Mouse (Mus musculus) myocyte (in vitro differentiated cells): ENCODE data around the gene Ppara. TPM values are rescaled to one million over a fixed set of nuclear protein-coding genes. Genes with fewer than 3 reads are reported as not detected.

Source experiments
- H3K27me3 ChIP-seq: one replicate; pipeline ENCODE4 v1.6.1; 2011; ENCODE audit not compliant: control insufficient read depth, insufficient read depth, insufficient read length
- H3K36me3 ChIP-seq: one replicate; pipeline ENCODE4 v1.6.1; 2011; ENCODE audit not compliant: control insufficient read depth, insufficient read depth
- H3K4me2 ChIP-seq: one replicate; pipeline ENCODE4 v1.6.1; 2011; ENCODE audit warnings: low read depth, control low read depth
- H3K4me3 ChIP-seq: one replicate; pipeline ENCODE4 v1.5.1; 2011; ENCODE audit warnings: mild to moderate bottlenecking, control low read depth, moderate library complexity
- H3K79me2 ChIP-seq: one replicate; pipeline ENCODE4 v1.6.1; 2011; ENCODE audit not compliant: control insufficient read depth, insufficient read depth
- H3ac ChIP-seq: one replicate; pipeline ENCODE4 v1.6.1; 2011; ENCODE audit not compliant: control insufficient read depth, insufficient read length
- CEBPB ChIP-seq: IDR thresholded peaks from 2 replicates; pipeline ENCODE4 v1.6.1; 2011; ENCODE audit warnings: mild to moderate bottlenecking, moderate library complexity; ENCODE audit not compliant: poor library complexity, insufficient read depth, severe bottlenecking
- E2F4 ChIP-seq: IDR thresholded peaks from one replicate; pipeline ENCODE4 v1.6.1; 2011; ENCODE audit warnings: mild to moderate bottlenecking, control low read depth, moderate library complexity; ENCODE audit not compliant: insufficient read depth
- MAX ChIP-seq: IDR thresholded peaks from one replicate; pipeline ENCODE4 v1.6.1; 2011; ENCODE audit warnings: low read depth, mild to moderate bottlenecking, control low read depth
- MYOD1 ChIP-seq, 3 experiments: IDR thresholded peaks; one replicate each; pipeline ENCODE4 v1.6.1; 2011; ENCODE audit warnings: control low read depth in 2 of 3, low read depth in 2 of 3, mild to moderate bottlenecking in 2 of 3, moderate library complexity in 1 of 3; ENCODE audit not compliant: insufficient read length in 2 of 3, control insufficient read depth in 1 of 3
- MYOG ChIP-seq, 3 experiments: IDR thresholded peaks; one replicate each; pipeline ENCODE4 v1.6.1; 2011; ENCODE audit warnings: control low read depth in 2 of 3, low read depth in 2 of 3, mild to moderate bottlenecking in 2 of 3; ENCODE audit not compliant: insufficient read length in 2 of 3, control insufficient read depth in 1 of 3, insufficient read depth in 1 of 3
- POLR2A ChIP-seq: IDR thresholded peaks from one replicate; pipeline ENCODE4 v1.6.1; 2011; ENCODE audit warnings: low read depth, mild to moderate bottlenecking, control low read depth, moderate library complexity; ENCODE audit not compliant: insufficient read length
- POLR2AphosphoS2 ChIP-seq: IDR thresholded peaks from one replicate; pipeline ENCODE4 v1.6.1; 2011; ENCODE audit warnings: low read depth, control low read depth; ENCODE audit not compliant: insufficient read length
- REST ChIP-seq: IDR thresholded peaks from one replicate; pipeline ENCODE4 v1.6.1; 2011; ENCODE audit warnings: mild to moderate bottlenecking, control low read depth, moderate library complexity; ENCODE audit not compliant: insufficient read depth, insufficient read length
- SRF ChIP-seq: IDR thresholded peaks from one replicate; pipeline ENCODE4 v1.6.1; 2011; ENCODE audit warnings: low read depth; ENCODE audit not compliant: control insufficient read depth, insufficient read length
- TCF12 ChIP-seq: IDR thresholded peaks from one replicate; pipeline ENCODE4 v1.6.1; 2011; ENCODE audit warnings: mild to moderate bottlenecking, control low read depth; ENCODE audit not compliant: poor library complexity, insufficient read depth, severe bottlenecking
- TCF3 ChIP-seq: IDR thresholded peaks from one replicate; pipeline ENCODE4 v1.6.1; 2011; ENCODE audit warnings: low read depth, control low read depth; ENCODE audit not compliant: insufficient read length
- USF1 ChIP-seq: IDR thresholded peaks from one replicate; pipeline ENCODE4 v1.6.1; 2011; ENCODE audit warnings: low read depth, mild to moderate bottlenecking, control low read depth, moderate library complexity
- polyA plus RNA-seq: library from polyadenylated mRNA; unstranded; fragments of >200 nt; fragmentation: generic; extraction: Trizol; gene quantifications from one replicate; pipeline ENCODE4 v1.2.1, GENCODE M21; 2012; ENCODE audit warnings: missing spikeins

The Ppara gene
- polyA plus RNA-seq, 1 experiment: 0.12 TPM

- peaks cover 100% of the 10 kb centered on the region for H3K79me2 ChIP-seq
- no peak overlapping the region for H3K4me3 ChIP-seq
- TF ChIP-seq MYOG (IDR thresholded peaks at IDR 0.05; ENCODE audit: control insufficient read depth in 1 of 3, insufficient read depth in 1 of 3, insufficient read length in 2 of 3, low read depth in 2 of 3): peak in 1 of 3 experiments; percentile 13
- no peak for TF ChIP-seq SRF
- peak; percentile 45 for TF ChIP-seq POLR2A
- TF ChIP-seq POLR2AphosphoS2: peak; percentile 45
- TF ChIP-seq USF1: no peak
- H3K4me2 ChIP-seq: no peak overlapping the region
- no peak overlapping the region for H3ac ChIP-seq
- H3K27me3 ChIP-seq: no peaks in the 10 kb centered on the region
- peaks cover 85% of the 10 kb centered on the region for H3K36me3 ChIP-seq
These were observed 44.7 kb upstream of the Ppara start for GRCm38 (mm10) chr15:85690058-85690457.

GRCm38 (mm10) chr15:85690875-85691274, 43.9 kb upstream of the Ppara start:
- no peak overlapping the region for H3ac ChIP-seq
- TF ChIP-seq POLR2A (peak; percentile 37), POLR2AphosphoS2 (peak; percentile 58), TCF3 (no peak)
- H3K36me3 ChIP-seq: peaks cover 85% of the 10 kb centered on the region
- no peaks in the 10 kb centered on the region for H3K27me3 ChIP-seq
- H3K4me2 ChIP-seq: no peak overlapping the region
- H3K79me2 ChIP-seq: peaks cover 100% of the 10 kb centered on the region
- H3K4me3 ChIP-seq: no peak overlapping the region

- no peak overlapping the region for H3K4me3 ChIP-seq
- H3ac ChIP-seq: no peak overlapping the region
- H3K27me3 ChIP-seq: no peaks in the 10 kb centered on the region
- no peak for TF ChIP-seq TCF12
- TF ChIP-seq MYOG (IDR thresholded peaks at IDR 0.05; ENCODE audit: control insufficient read depth in 1 of 3, insufficient read depth in 1 of 3, insufficient read length in 2 of 3, low read depth in 2 of 3): no peak
- no peak for TF ChIP-seq SRF
- no peak for TF ChIP-seq MAX
- TF ChIP-seq MYOD1 (IDR thresholded peaks at IDR 0.05; ENCODE audit: control insufficient read depth in 1 of 3, insufficient read length in 2 of 3, low read depth in 2 of 3): no peak
- no peak for TF ChIP-seq CEBPB
- peak; percentile 6 for TF ChIP-seq POLR2A
- no peak for TF ChIP-seq E2F4
- TF ChIP-seq USF1: no peak
- no peak for TF ChIP-seq TCF3
- no peak for TF ChIP-seq REST
- peak; percentile 36 for TF ChIP-seq POLR2AphosphoS2
- H3K36me3 ChIP-seq: peaks cover 93% of the 10 kb centered on the region
- H3K79me2 ChIP-seq: peaks cover 96% of the 10 kb centered on the region
- H3K4me2 ChIP-seq: no peak overlapping the region
These were observed 41.7 kb upstream of the Ppara start for GRCm38 (mm10) chr15:85693115-85693514.

- H3K27me3 ChIP-seq: no peaks in the 10 kb centered on the region
- H3K4me3 ChIP-seq: no peak overlapping the region
- TF ChIP-seq SRF: no peak
- no peak for TF ChIP-seq USF1
- TF ChIP-seq TCF12: no peak
- TF ChIP-seq POLR2AphosphoS2: peak; percentile 33
- no peak for TF ChIP-seq TCF3
- TF ChIP-seq CEBPB: no peak
- no peak for TF ChIP-seq MYOG (IDR thresholded peaks at IDR 0.05; ENCODE audit: control insufficient read depth in 1 of 3, insufficient read depth in 1 of 3, insufficient read length in 2 of 3, low read depth in 2 of 3)
- no peak for TF ChIP-seq REST
- peaks cover 100% of the 10 kb centered on the region for H3K36me3 ChIP-seq
- no peak overlapping the region for H3K4me2 ChIP-seq
- H3K79me2 ChIP-seq: peaks cover 96% of the 10 kb centered on the region
- H3ac ChIP-seq: no peak overlapping the region
These were observed 41.0 kb upstream of the Ppara start for GRCm38 (mm10) chr15:85693819-85694218.

GRCm38 (mm10) chr15:85694379-85694778, 40.4 kb upstream of the Ppara start:
- Histone ChIP-seq H3ac (no peak overlapping the region), H3K4me2 (no peak overlapping the region), H3K27me3 (no peaks in the 10 kb centered on the region), H3K36me3 (peaks cover 100% of the 10 kb centered on the region), H3K4me3 (no peak overlapping the region), H3K79me2 (peaks cover 96% of the 10 kb centered on the region)
- TF ChIP-seq MYOG (IDR thresholded peaks at IDR 0.05; ENCODE audit: control insufficient read depth in 1 of 3, insufficient read depth in 1 of 3, insufficient read length in 2 of 3, low read depth in 2 of 3): no peak
- peak; percentile 60 for TF ChIP-seq POLR2AphosphoS2
- TF ChIP-seq POLR2A: peak; percentile 7
